Mouse (Mus musculus) large intestine, adult 2 months (tissue): Measurements from ENCODE around the gene Cped1. TPM values are rescaled to one million over a fixed set of nuclear protein-coding genes. Genes with fewer than 3 reads are reported as not detected.
"Not testable (repeated sequence)": the region's sequence is repeated elsewhere in the genome, so short reads cannot be mapped to it uniquely, and the experiment has no call there.

Experiments used
- DNase-seq: peaks from one replicate; pipeline ENCODE4 v3.0.0-alpha.2; 2012; ENCODE audit warnings: low read depth, low spot score
- WGBS: fragments of 180-500 bp; shearing (Covaris S2); methylation state at CpG from one replicate; pipeline ENCODE4 v1.1.7; 2018; 5-methylcytosine and 5-hydroxymethylcytosine counted together
- polyA plus RNA-seq: library from polyadenylated mRNA; depleted of rRNA; stranded (reverse); fragments of >200 nt; gene quantifications from 2 replicates; pipeline ENCODE4 v1.2.3, GENCODE M21; 2012

Cped1 gene
- polyA plus RNA-seq, 1 experiment = 3.9 TPM

DNA sequence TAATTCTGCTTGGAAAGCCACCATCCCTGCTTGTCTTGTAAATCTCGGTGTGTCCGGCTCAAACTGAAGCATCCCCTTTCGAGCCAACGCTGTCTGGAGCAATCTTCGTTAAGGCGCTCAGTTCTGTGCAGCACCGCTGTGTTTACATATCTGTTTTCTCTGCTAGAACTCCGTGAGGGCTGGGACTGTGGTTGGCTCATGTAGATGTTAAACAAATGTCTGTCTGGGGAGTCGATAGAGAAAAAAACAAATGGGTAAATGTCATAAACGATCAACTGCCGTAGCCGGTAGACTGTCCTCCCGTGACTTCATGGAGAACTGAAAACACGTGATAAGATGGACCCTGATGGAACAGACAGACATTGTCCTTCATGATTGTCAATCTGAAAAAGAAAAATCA lies 220.5 kb downstream of the Cped1 start:
- DNase-seq = no peak
- 41% methylated on average over 14 of the region's 14 CpGs for WGBS

DNA sequence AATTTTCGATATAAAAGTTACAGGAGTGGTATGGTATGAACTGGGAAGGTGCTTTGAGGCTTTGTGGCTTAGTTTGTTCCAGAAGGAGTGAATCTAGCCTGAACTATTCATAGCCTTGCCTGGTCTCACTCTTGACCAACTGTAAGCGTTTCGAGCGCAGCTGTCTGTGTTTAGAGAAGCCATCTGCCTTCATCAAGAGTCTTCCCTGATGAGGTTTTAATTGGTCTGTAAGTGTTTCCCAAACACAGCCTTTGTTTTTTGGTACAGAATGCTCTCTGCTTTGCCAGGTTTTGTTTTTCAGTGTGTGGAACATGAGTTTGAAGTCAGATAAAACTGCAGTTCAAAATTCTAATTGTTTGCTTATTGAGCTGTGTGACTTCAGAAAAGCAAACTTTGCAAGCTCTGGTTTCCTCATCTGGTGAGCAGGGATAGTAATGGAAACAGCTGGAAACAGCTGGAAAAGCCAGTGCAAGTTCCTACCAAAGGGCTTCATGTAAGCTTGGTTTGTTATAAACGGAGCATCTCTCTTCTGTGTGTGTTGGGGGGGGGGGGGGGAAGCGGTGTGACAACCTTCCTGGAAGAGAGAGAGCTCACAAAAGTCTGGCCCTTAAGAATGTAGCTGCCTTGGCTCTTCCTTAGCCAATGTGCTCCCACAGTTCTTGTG lies 221.0 kb downstream of the Cped1 start:
- 58% methylated on average over 6 of the region's 6 CpGs for WGBS
- DNase-seq = no peak

GRCm38 (mm10) chr6:22212158-22212557 lies 226.4 kb downstream of the Cped1 start:
- WGBS = 77% methylated on average over 6 of the region's 6 CpGs
- DNase-seq = no peak

- DNase-seq = no peak
- 88% methylated on average over 5 of the region's 5 CpGs for WGBS
These were observed 227.5 kb downstream of the Cped1 start for GRCm38 (mm10) chr6:22213187-22213586.

- 48% methylated on average over 3 of the region's 3 CpGs for WGBS
- DNase-seq = no peak
These were observed 228.1 kb downstream of the Cped1 start for GRCm38 (mm10) chr6:22213813-22214212.

- no peak for DNase-seq
- 85% methylated on average over 6 of the region's 6 CpGs for WGBS
These were observed 228.9 kb downstream of the Cped1 start for GRCm38 (mm10) chr6:22214665-22215064.

DNA sequence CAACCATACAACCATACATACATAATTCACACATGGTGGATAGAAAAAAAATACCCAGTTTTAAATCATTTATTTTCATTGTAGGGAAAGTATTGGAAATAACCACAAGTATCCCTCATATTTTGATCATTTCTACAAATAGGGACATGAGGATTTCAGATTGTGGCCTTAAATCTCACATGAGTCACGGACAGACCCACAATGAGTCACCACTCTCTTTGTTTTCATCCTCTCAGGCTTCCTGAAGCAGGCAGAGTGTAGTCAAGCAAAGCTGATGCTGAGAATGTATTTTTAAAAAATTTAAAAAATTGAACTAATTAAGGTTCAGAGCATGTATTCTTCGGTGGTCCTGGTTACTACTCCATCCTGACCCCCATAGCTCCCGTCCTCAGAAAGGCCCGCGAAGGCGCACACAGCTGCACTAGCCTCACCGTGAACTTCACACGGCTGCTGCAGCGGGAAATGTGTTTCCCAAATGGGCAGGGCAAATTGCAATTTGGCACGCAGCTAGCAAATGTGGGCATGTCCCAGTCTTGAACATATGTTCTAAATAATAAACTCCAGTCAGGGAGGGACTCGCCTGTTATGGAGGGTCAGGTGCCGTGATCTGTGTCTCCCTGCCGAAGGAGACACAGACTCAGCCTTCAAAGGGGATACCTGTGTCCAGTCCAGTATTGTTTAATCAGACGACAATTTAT lies 230.7 kb downstream of the Cped1 start:
- WGBS = 47% methylated on average over 14 of the region's 14 CpGs
- DNase-seq = peak; percentile 4

DNA sequence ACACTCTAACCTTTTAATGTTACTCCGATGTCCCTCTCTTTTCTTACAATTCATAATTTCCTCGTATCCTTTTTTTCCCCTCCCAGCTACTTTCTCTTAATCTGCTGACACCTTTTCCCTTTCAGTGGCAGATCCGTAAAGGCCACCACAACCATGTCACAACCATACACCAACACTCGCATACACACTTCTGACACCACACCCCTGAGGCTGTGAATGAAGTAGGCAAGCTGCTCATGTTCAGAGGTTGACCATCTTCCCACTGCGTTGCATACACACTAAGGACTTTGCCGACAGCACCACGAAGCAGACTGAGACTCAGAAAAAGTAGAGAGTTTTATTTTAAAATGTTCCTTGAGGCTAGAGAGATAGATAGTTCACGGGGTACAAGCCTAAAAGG lies 235.4 kb downstream of the Cped1 start:
- 92% methylated on average over 8 of the region's 8 CpGs for WGBS
- DNase-seq = no peak

GRCm38 (mm10) chr6:22222087-22222486 lies 236.4 kb downstream of the Cped1 start:
- 68% methylated on average over 4 of the region's 4 CpGs for WGBS
- no peak for DNase-seq

GRCm38 (mm10) chr6:22222947-22223346 lies 237.2 kb downstream of the Cped1 start:
- WGBS = 93% methylated on average over 8 of the region's 8 CpGs
- no peak for DNase-seq

DNA sequence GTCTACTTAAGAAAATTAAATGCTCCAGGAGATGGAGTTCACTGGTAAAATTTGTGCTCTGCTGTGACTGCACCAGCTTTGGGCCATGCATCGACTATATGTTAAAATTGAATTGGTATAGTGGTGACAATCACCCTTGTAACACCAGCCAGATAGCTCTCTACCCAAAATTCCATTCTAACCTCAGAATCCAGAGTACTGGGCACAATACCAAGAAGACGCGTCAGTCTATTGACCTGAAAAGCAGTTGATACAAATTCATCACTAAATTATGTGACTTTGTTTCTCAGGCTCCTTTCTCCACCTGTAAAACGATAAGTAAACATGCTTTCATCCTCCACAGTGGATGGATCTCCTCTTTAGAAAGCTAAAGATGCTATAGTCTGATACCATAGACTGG lies 238.6 kb downstream of the Cped1 start:
- no peak for DNase-seq
- WGBS = 92% methylated on average over 4 of the region's 4 CpGs

DNA sequence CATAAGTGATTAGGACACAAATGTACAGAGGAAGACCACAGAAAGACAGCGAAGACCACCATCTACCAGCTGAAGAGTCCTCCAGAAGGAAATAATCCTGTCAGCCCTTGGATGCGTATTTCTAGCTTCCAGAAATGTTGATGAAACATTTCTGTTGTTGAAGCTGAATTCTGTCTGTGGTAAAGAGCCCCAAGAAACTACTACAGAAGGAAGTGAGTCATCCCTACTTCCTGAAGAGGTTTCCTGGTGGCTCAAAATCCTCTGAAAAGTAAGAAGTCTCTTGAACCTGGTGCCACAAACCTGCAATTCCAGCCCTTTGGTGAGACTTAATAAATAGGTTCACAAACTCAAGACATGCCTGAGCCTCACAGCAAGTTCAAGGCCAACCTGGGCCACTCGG lies 245.5 kb downstream of the Cped1 start:
- 87% methylated on average over 3 of the region's 3 CpGs for WGBS
- no peak for DNase-seq

DNA sequence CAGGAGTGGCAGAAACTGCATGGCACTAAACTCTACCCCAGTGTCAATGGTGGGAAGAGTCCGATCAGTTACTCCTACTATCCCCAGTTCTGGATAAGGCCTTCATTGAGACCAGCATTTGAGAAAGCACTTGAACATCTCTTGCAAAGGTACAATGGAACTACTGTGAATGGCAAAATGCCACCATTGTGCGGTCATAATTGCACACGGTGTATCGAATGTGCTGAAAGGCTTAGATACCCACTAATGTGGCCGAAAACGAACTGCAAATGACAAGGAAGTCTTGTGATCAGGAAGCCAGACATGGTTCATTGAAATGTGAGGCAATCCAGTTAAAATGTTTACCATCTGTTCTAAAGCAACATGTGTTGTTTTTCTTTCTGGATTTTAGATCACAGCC lies 247.8 kb downstream of the Cped1 start:
- WGBS = 90% methylated on average over 6 of the region's 6 CpGs

GRCm38 (mm10) chr6:22235133-22235532 lies 249.4 kb downstream of the Cped1 start:
- WGBS = 62% methylated on average over 6 of the region's 6 CpGs
- no peak for DNase-seq

More for the DNA sequence above, 247.8 kb downstream of the Cped1 start:
- DNase-seq = no peak

DNA sequence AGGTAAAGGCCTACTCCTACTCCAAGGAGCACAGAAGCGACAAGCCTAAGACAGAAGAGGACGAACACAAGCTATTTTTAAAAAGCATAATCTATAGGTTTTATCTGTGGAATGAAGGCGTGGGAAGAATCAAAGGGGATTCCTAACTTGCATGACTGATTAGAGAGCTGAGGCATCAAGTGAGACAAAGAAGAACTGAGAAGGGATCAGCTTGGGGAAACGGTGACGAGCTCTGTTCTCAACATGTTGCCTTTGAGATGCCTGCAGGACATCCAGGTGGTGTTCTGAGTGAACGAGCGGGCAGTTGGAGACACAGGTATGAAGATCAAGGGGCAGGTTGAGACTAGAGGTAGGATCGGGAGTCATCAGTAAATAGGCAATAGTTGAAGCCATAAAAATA lies 257.6 kb downstream of the Cped1 start:
- DNase-seq = no peak
- 82% methylated on average over 8 of the region's 8 CpGs for WGBS

- DNase-seq = no peak
- WGBS = 93% methylated on average over 2 of the region's 2 CpGs
These were observed 261.0 kb downstream of the Cped1 start for GRCm38 (mm10) chr6:22246696-22247095.

- 28% methylated on average over 4 of the region's 4 CpGs for WGBS
- peak; percentile 67 for DNase-seq
These were observed 273.1 kb downstream of the Cped1 start for GRCm38 (mm10) chr6:22258784-22259183.

DNA sequence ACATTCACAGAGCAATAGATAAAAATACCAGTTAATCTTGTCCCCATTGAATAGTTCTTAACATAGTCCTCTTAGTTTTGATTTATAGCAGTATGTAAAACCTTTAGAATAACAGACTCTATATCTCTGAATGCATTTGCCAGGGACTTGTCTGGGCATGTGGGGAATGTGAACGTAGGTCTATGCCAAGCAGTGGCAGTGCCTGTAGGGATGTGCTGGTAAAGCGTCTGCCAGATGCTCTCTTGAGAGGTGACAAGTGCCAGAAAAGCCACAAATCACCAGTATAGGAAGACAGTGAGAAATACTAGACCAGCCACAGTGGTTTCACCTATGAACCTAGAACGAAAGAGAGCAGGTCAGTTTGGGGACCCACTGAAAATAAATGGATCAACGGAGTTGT lies 276.8 kb downstream of the Cped1 start:
- 79% methylated on average over 4 of the region's 4 CpGs for WGBS
- no peak for DNase-seq

DNA sequence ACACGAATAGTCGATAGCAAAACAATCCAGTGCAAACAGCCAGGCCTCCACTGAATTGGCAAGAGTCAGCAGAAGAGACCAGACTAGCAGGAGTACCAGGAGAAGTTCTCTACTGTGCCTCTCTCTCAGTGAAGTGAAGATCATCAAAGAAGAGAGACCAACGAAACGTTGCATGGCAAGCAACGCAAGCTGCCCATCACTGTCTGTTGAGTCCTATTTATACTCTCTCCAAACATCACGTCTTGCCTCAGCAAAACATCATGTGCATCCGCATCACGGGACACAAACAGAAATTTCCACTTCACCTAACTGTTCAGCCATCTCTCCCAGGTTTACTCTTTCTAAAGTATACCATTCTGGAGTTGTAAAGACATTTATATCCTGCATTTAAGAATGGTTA lies 278.4 kb downstream of the Cped1 start:
- 83% methylated on average over 8 of the region's 8 CpGs for WGBS
- DNase-seq = not testable (repeated sequence)

DNA sequence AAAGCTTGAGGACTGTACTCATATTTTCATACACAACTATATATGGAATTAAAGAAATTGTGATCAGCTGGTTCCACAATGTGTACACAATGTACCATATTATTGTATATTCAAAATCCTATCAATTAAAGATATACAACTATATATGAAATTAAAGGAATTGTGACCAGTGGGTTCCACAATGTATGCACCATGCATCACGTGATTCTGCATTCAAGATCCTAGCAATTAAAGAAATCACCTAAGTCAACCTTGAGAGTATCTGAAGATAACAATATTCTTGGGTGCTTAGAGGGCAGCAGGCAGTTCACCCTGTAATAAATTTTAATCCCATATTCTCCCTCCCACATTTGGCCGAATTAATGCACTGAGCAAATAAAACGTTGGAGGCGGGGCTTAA lies 280.3 kb downstream of the Cped1 start:
- WGBS = 68% methylated on average over 4 of the region's 4 CpGs

More for the DNA sequence above, 280.3 kb downstream of the Cped1 start:
- no peak for DNase-seq
